ENCODE assay signal across 8 mouse cellular contexts in genomic region chr6:49209881-49210854, GRCm38 (mm10). TPM values are rescaled to one million over a fixed set of nuclear protein-coding genes. Genes with fewer than 3 reads are reported as not detected.
DNase-seq lines count a peak whose midpoint lies in the region; ATAC-seq and TF ChIP-seq lines count a peak whose summit lies in the region.

No protein-coding gene starts in this region.

- peak; percentile 56; the same call in 1 of the 2 replicates for ATAC-seq in lung, embryonic 15.5 days (ENCODE audit: borderline replicate concordance, extremely low read depth, low FRiP score, low TSS enrichment)
- ATAC-seq in forebrain, embryonic 11.5 days (replicated peaks; ENCODE audit: low FRiP score), result 0 out of 2 replicates have a peak, but pooled peaks have one; percentile 16

- peaks cover 13% of the 10 kb centered on the region for H3K36me3 ChIP-seq in lung, embryonic 15.5 days
- H3K36me3 ChIP-seq in forebrain, embryonic 11.5 days (ENCODE audit: control insufficient read depth, insufficient read depth, low read length), result peaks cover 2% of the 10 kb centered on the region
- H3K36me3 ChIP-seq in kidney, adult 2 months (ENCODE audit: control insufficient read depth, insufficient read depth, low read length), result no peaks in the 10 kb centered on the region
- H3K36me3 ChIP-seq in macrophage (ENCODE audit: inconsistent target), result no peaks in the 10 kb centered on the region

- TF ChIP-seq POLR2A in kidney, adult 2 months (IDR thresholded peaks at IDR 0.05; ENCODE audit: low read depth, low read length), result no peak

- WGBS in lung, embryonic 15.5 days, result 11% methylated on average over 14 of the region's 14 CpGs
- WGBS in forebrain, embryonic 11.5 days, result 7% methylated on average over 14 of the region's 14 CpGs
- WGBS in kidney, adult 2 months, result 30% methylated on average over 14 of the region's 14 CpGs
- WGBS in macrophage (ENCODE audit: missing documents), result 42% methylated on average over 13 of the region's 14 CpGs

- no peaks in the 10 kb centered on the region for H3K27me3 ChIP-seq in lung, embryonic 15.5 days
- no peaks in the 10 kb centered on the region for H3K27me3 ChIP-seq in forebrain, embryonic 11.5 days (ENCODE audit: control insufficient read depth, insufficient read depth, low read length)
- H3K27me3 ChIP-seq in kidney, adult 2 months (replicated peaks; ENCODE audit: control insufficient read depth, insufficient read depth, low read length), result peaks cover 18% of the 10 kb centered on the region

- H3K79me2 ChIP-seq in macrophage (ENCODE audit: inconsistent target), result no peaks in the 10 kb centered on the region

- H3K27ac ChIP-seq in lung, embryonic 15.5 days, result peak overlapping the region; percentile 81
- no peak overlapping the region for H3K27ac ChIP-seq in forebrain, embryonic 11.5 days (ENCODE audit: low read depth, low read length)
- no peak overlapping the region for H3K27ac ChIP-seq in kidney, adult 2 months (ENCODE audit: insufficient read depth, low read depth, low read length)
- H3K27ac ChIP-seq in macrophage, result peak overlapping the region; percentile 29

- H3K9me3 ChIP-seq in lung, embryonic 15.5 days, result no peaks in the 10 kb centered on the region
- no peaks in the 10 kb centered on the region for H3K9me3 ChIP-seq in forebrain, embryonic 11.5 days (ENCODE audit: control insufficient read depth, low read length)

- DNase-seq in lung, postnatal 25 days (ENCODE audit: low spot score), result no peak
- peak; percentile 80 for DNase-seq in forebrain, embryonic 11.5 days (ENCODE audit: low spot score)
- peak; percentile 69 for DNase-seq in kidney, adult 2 months
- no peak for DNase-seq in Muller cell, postnatal 12 days (ENCODE audit: inconsistent ontology term)
- no peak for DNase-seq in frontal cortex, adult 2 months (ENCODE audit: extremely low spot score in 1 of 2, low spot score in 1 of 2)
- no peak for DNase-seq in left cerebral cortex, adult 11 months (ENCODE audit: low spot score)

- TF ChIP-seq CTCF in kidney, adult 2 months (conservative IDR thresholded peaks at IDR 0.05; ENCODE audit: insufficient read depth, insufficient read length, low read depth, low read length), result no peak

- H3K4me3 ChIP-seq in lung, embryonic 15.5 days, result peak overlapping the region; percentile 15
- H3K4me3 ChIP-seq in forebrain, embryonic 11.5 days (ENCODE audit: low read depth, low read length), result peak overlapping the region; percentile 15
- H3K4me3 ChIP-seq in kidney, adult 2 months (ENCODE audit: insufficient read depth, low read depth, low read length), result no peak overlapping the region
- no peak overlapping the region for H3K4me3 ChIP-seq in macrophage (ENCODE audit: inconsistent target)

- peak overlapping the region; percentile 11; the same call in 1 of the 2 replicates for H3K9ac ChIP-seq in lung, embryonic 15.5 days
- peak overlapping the region; percentile 0; the same call in 1 of the 2 replicates for H3K9ac ChIP-seq in forebrain, embryonic 11.5 days (ENCODE audit: low read length)

- peak overlapping the region; percentile 43 for H3K4me2 ChIP-seq in lung, embryonic 15.5 days
- peak overlapping the region; percentile 47 for H3K4me2 ChIP-seq in forebrain, embryonic 11.5 days (ENCODE audit: low read depth, low read length, severe bottlenecking)

- peaks cover 47% of the 10 kb centered on the region for H3K4me1 ChIP-seq in lung, embryonic 15.5 days
- peaks cover 16% of the 10 kb centered on the region for H3K4me1 ChIP-seq in forebrain, embryonic 11.5 days (replicated peaks; ENCODE audit: control insufficient read depth, insufficient read depth, low read length)
- H3K4me1 ChIP-seq in kidney, adult 2 months (ENCODE audit: control insufficient read depth, insufficient read depth, low read length), result no peaks in the 10 kb centered on the region; the same call in 1 of the 2 replicates

RNA-seq across cellular contexts. Expression of gene Igf2bp3, which starts 4.6 kb away (rescaled TPM):
- 46.5 and 50.5 TPM in 2 replicates for polyA plus RNA-seq in lung, embryonic 15.5 days (2015; fragmentation: Nextera tagmentation; extraction: Ambion mirVana)
- 121 and 132 TPM in 2 replicates for polyA plus RNA-seq in forebrain, embryonic 11.5 days (2014; fragmentation: Nextera tagmentation; extraction: Ambion mirVana)
- polyA plus RNA-seq in kidney, adult 2 months (2012; rRNA removed), result 0.03 and 0.04 TPM in 2 replicates
- total RNA-seq in macrophage (2018; cell fraction: chromatin; rRNA removed), result 10 to 100 TPM in 14 of 26 experiments, 1 to 10 TPM in 12; 4.0 to 47.6 (median 10.5) TPM
- 1 to 10 TPM; 1.7 to 4.1 (median 2.9) TPM for total RNA-seq in macrophage (2018; cell fraction: cytosol; rRNA removed)
- total RNA-seq in macrophage (2018; cell fraction: nucleus; rRNA removed), result 10 to 100 TPM in 2 of 26 experiments, 1 to 10 TPM in 24; 1.8 to 18.5 (median 3.6) TPM
- polyA plus RNA-seq in macrophage (2018), result 1.4 to 4.0 TPM (median 3.2 TPM) in 3 replicates
- 0.06 and 0.13 TPM in 2 replicates for polyA plus RNA-seq in frontal cortex, adult 2 months (2012; rRNA removed)

RNA-seq across cellular contexts. Expression of gene Tra2a, which starts 53.7 kb away (rescaled TPM):
- 113 TPM in 2 replicates for polyA plus RNA-seq in lung, embryonic 15.5 days (2015; fragmentation: Nextera tagmentation; extraction: Ambion mirVana)
- polyA plus RNA-seq in forebrain, embryonic 11.5 days (2014; fragmentation: Nextera tagmentation; extraction: Ambion mirVana), result 64.4 and 68.5 TPM in 2 replicates
- 18.4 and 22.7 TPM in 2 replicates for polyA plus RNA-seq in kidney, adult 2 months (2012; rRNA removed)
- 100 to 1,000 TPM; 226 to 536 (median 306) TPM for total RNA-seq in macrophage (2018; cell fraction: chromatin; rRNA removed)
- 10 to 100 TPM; 27.4 to 80.5 (median 43.0) TPM for total RNA-seq in macrophage (2018; cell fraction: cytosol; rRNA removed)
- 100 to 1,000 TPM; 175 to 729 (median 290) TPM for total RNA-seq in macrophage (2018; cell fraction: nucleus; rRNA removed)
- 54.9 to 74.0 TPM (median 70.4 TPM) in 3 replicates for polyA plus RNA-seq in macrophage (2018)
- polyA plus RNA-seq in frontal cortex, adult 2 months (2012; rRNA removed), result 122 and 139 TPM in 2 replicates

Comparison
In these comparisons a context has a peak if more than half of its experiments do, and no peak if none do; other contexts are left out.
1. H3K27ac ChIP-seq: peak in lung, embryonic 15.5 days (single experiment) and macrophage (single experiment); none in forebrain, embryonic 11.5 days (single experiment) and kidney, adult 2 months (single experiment).
2. H3K4me3 ChIP-seq: peak in lung, embryonic 15.5 days (single experiment) and forebrain, embryonic 11.5 days (single experiment); none in kidney, adult 2 months (single experiment) and macrophage (single experiment).
3. DNase-seq: peak in forebrain, embryonic 11.5 days (single experiment) and kidney, adult 2 months (single experiment); none in lung, postnatal 25 days (single experiment), Muller cell, postnatal 12 days (single experiment), frontal cortex, adult 2 months (0 of 2) and left cerebral cortex, adult 11 months (single experiment).